Mouse (Mus musculus): ENCODE measurements around the gene Fam76b.

Fam76b gene

GRCm38 (mm10) chr9:13856777-13857176, 29.3 kb downstream of the Fam76b start:
- DNase-seq (ENCODE audit: extremely low read depth, insufficient read length, low spot score): no peak

- DNase-seq (ENCODE audit: extremely low read depth, insufficient read length, low spot score): no peak
Observed at GRCm38 (mm10) chr9:13867646-13868045, 40.1 kb downstream of the Fam76b start.

DNA sequence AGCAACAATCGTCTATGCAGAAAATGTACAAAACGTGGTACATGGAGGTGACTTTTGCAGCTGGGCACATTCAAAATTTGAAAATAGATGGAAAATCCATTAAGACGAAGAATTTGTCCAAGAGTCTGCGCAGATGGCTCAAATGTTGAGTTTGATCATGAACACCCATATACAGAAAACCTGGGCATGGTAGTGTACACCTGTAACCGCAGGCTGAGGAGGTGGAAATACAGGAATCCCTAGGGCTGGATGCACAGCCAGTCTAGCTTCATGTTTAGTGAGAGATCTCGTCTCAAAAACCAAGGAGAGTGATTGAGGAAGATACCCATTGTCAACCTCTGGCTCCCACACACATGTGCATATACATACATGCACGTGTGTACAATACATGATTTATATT, 44.1 kb downstream of the Fam76b start:
- DNase-seq (ENCODE audit: extremely low read depth, insufficient read length, low spot score): no peak

DNA sequence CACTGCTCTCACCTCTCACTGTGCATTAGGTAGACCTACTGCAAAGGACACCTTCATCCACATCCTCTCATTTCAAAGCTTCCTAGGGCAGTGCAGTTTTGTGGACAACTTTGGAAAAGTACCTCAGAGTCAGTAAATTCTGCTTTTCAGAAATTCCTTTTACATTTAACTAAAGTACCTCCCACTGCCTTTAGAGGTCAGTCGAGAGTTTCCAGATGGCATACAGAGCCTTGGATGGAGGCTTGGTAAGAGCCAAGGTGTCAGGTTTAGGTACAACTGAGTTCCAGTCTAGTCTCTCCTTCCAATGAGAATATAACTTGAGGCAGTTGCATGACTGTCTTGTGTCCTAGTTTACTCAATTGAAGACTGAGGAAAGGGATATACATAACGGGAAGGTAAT, 46.8 kb downstream of the Fam76b start:
- peak; percentile 4 for DNase-seq (ENCODE audit: extremely low read depth, insufficient read length, low spot score)

DNA sequence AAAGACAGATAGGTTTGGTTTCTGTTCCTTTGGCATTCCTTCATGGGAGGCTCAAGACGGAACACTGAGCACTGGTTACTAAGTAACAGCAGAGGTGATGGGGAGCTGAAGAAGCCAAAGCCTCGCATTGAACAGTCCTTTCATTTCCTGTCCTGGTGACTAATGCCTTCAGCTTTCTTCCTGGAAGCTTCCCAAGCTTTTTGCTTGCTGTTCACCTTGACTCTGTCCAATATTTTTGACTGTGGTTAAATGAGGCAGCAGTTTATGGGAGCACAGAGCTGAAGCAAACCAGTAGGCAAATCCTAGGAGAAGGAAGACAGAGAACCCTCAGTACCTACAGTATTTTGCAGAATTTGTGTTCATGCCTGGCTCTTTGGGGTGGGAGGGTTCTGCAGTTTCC, 47.8 kb downstream of the Fam76b start:
- DNase-seq (ENCODE audit: extremely low read depth, insufficient read length, low spot score): peak; percentile 58

DNA sequence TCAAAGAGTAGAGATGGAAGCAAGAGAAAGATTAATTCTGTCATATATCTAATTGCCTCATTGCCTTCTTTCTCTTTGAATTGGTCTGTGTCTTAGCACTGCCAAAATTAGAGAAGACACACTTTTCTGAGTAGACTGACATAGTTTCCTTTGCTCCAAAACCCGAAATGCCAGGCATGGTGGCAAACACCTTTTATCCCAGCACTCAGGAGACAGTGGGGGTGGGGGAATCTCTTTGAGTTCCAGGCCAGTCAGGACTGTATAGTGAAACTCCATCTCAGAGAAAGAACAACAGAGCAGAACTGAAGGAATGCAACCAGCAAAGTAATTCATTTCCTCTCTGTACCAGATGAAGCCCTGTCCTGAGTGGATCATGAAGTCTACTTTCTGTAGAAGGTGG, 53.2 kb downstream of the Fam76b start:
- DNase-seq (ENCODE audit: extremely low read depth, insufficient read length, low spot score): no peak

DNA sequence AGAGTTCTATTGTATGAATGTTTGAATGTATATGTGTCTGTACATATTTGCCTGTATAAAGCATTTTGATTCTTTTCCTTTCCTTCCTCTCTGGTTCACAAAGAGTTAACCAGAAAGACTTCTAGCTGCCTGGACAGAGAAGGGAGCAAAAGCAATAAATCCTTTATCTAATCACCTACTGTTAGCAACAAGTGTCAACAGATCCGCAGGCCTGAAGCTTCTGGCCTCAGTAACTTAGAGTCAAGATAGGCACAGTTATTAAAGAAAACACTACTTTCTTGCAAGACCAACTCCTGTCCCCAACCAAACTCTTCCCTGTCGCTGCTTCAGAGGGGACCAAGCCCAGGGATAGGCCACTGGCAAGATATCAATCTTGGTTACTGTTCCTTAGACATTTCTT, 55.0 kb downstream of the Fam76b start:
- no peak for DNase-seq (ENCODE audit: extremely low read depth, insufficient read length, low spot score)

DNA sequence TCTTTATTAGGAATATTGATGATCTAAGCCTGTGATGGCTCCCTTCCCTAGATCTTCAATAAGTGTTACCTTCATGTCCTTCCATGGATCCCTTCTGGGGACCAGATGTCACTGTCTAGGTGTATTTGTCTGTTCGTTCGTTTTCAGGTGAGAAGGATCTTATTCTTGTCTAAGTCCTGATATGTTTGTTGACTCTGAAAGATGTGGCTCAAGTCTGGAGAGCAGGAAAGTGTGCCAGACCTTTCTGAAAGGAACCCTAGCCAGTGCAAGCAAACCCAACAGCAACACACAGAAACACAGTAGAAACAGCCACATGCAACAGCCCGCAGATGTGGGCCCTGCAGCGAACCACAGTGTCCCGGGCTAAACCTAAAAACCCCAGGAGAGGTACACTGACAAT, 61.5 kb downstream of the Fam76b start:
- no peak for DNase-seq (ENCODE audit: extremely low read depth, insufficient read length, low spot score)

DNA sequence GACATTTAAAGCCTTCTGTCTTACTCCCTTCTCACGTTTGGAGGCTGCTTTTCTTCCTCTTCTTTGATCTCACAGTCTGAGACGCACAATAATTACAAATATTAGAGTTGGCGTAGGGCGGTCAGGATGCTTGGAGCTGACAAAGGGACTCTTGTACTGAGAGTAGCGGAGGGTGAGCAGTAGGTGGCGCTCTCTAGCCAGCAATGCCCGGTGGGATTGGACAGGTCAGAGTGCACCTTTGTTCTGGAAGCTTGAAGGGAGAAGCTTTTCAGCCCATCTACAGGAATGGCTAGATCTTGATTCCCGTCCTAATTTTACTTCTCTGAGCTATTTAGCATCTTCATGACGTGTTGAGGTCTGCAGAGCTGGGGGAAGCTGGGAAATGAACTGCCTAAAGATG, 62.1 kb downstream of the Fam76b start:
- DNase-seq (ENCODE audit: extremely low read depth, insufficient read length, low spot score): no peak

DNA sequence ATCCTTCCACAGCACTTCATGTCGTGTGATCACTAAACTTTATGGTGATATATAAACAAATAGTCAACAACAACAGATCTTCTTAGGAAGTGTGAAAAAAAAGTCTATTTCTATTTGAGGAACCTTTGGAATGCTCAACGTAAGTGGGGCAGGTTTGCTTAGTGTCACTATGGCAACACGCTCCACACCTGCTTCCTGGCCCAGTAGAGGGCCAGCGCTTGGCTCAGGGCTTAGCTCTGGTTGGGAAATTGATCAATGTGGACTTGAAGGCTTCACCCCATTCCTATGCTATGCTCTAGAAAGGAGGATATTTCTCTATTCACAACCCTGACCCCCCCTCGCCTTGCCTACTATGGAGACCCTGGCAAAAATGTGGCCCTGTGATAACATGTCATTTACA, 62.7 kb downstream of the Fam76b start:
- no peak for DNase-seq (ENCODE audit: extremely low read depth, insufficient read length, low spot score)

DNA sequence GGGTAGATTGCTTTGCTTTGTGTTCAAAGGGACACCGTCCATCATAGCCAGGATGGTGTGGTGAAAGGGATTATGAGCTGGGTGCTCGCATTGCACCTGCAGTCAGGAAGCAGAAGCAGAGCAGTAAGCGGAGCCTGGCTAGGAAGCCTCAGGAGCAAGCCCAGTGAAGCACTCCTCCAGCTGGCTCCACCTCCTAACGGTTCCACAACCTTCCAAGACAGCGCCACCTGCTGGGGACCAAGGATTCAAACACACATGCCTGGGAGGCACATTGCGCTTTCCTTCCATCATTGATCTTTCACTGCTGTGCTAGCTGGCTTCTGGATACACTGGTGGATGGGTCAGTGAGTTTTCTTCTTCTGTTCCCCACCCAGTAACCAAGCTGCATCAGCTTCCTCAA, 64.4 kb downstream of the Fam76b start:
- no peak for DNase-seq (ENCODE audit: extremely low read depth, insufficient read length, low spot score)

GRCm38 (mm10) chr9:13893044-13893443, 65.5 kb downstream of the Fam76b start:
- DNase-seq (ENCODE audit: extremely low read depth, insufficient read length, low spot score): no peak

- DNase-seq (ENCODE audit: extremely low read depth, insufficient read length, low spot score): no peak
Observed at GRCm38 (mm10) chr9:13894491-13894890, 67.0 kb downstream of the Fam76b start.

- no peak for DNase-seq (ENCODE audit: extremely low read depth, insufficient read length, low spot score)
Observed at GRCm38 (mm10) chr9:13894936-13895335, 67.4 kb downstream of the Fam76b start.

GRCm38 (mm10) chr9:13896055-13896454, 68.5 kb downstream of the Fam76b start:
- no peak for DNase-seq (ENCODE audit: extremely low read depth, insufficient read length, low spot score)

- DNase-seq (ENCODE audit: extremely low read depth, insufficient read length, low spot score): no peak
Observed at GRCm38 (mm10) chr9:13898510-13899305, 71.2 kb downstream of the Fam76b start.

DNA sequence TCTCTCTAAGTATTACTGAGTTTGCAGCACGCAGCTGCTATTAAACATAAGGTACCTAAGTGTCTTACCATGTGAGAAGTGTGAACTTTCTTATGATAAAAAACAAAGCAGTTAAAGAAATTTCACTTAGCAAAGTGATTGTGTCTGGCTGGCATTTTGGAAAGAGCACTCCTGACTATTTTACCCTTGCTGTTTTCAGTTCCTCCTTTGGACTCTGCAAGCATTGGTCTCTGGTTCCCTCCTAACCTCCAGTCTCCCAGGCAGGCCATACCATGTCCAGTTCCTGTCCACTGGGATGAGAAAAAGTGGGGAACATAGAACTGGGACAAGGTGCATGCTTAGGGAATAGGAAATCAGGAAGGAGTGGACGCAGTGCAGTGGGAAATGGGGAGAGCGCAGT, 74.5 kb downstream of the Fam76b start:
- no peak for DNase-seq (ENCODE audit: extremely low read depth, insufficient read length, low spot score)

GRCm38 (mm10) chr9:13904091-13904779, 76.7 kb downstream of the Fam76b start:
- no peak for DNase-seq (ENCODE audit: extremely low read depth, insufficient read length, low spot score)
